Mouse (Mus musculus): Measurements from ENCODE around the gene Mob1a. TPM values are rescaled to one million over a fixed set of nuclear protein-coding genes. Genes with fewer than 3 reads are reported as not detected.

Mob1a gene
- polyA plus RNA-seq, 2 experiments, result 52.3 to 75.8 TPM

- Histone ChIP-seq H3K27me3 (ENCODE audit: control insufficient read depth, insufficient read depth, low read length) (no peaks in the 10 kb centered on the region), H3K4me3 (replicated peaks; ENCODE audit: low read length) (peak within 1 kb of the TSS; percentile 67), H3K4me2 (replicated peaks; ENCODE audit: low read depth, low read length, severe bottlenecking) (peak within 1 kb of the TSS; percentile 61), H3K4me1 (ENCODE audit: control insufficient read depth, insufficient read depth, low read length) (peaks cover 5% of the 10 kb centered on the region; the same call in 1 of the 2 replicates), H3K27ac (replicated peaks; ENCODE audit: low read depth, low read length) (0 out of 2 replicates have a peak within 1 kb of the TSS, but pooled peaks have one; percentile 6), H3K9ac (ENCODE audit: low read depth, low read length, severe bottlenecking) (peak within 1 kb of the TSS; percentile 83), H3K9me3 (ENCODE audit: control insufficient read depth, low read length) (no peaks in the 10 kb centered on the region), H3K36me3 (ENCODE audit: control insufficient read depth, insufficient read depth, low read length) (peaks cover 6% of the 10 kb centered on the region; the same call in 1 of the 2 replicates)
- ATAC-seq (ENCODE audit: low FRiP score, low read depth) (peak; percentile 48), DNase-seq (ENCODE audit: low spot score) (peak; percentile 22)
- 25% methylated on average over 6 of the region's 6 CpGs for WGBS
- TF ChIP-seq POLR2A (IDR thresholded peaks at IDR 0.05; ENCODE audit: borderline replicate concordance, extremely low read depth, insufficient read depth, insufficient read length), result no peak
Observed at GRCm38 (mm10) chr6:83348873-83349272, 23.1 kb downstream of the Mob1a start, which contains the start of gene Bola3. TSS of gene Bola3 (plus strand) at chr6:83349147.

GRCm38 (mm10) chr6:83349274-83349958 is 23.6 kb downstream of the Mob1a start:
- 1% methylated on average over 41 of the region's 53 CpGs for WGBS
- Histone ChIP-seq H3K4me1 (ENCODE audit: control insufficient read depth, insufficient read depth, low read length) (peaks cover 5% of the 10 kb centered on the region; the same call in 1 of the 2 replicates), H3K9me3 (ENCODE audit: control insufficient read depth, low read length) (no peaks in the 10 kb centered on the region), H3K4me3 (replicated peaks; ENCODE audit: low read length) (peak overlapping the region; percentile 67), H3K27me3 (ENCODE audit: control insufficient read depth, insufficient read depth, low read length) (no peaks in the 10 kb centered on the region), H3K36me3 (ENCODE audit: control insufficient read depth, insufficient read depth, low read length) (peaks cover 10% of the 10 kb centered on the region; the same call in 1 of the 2 replicates), H3K27ac (replicated peaks; ENCODE audit: low read depth, low read length) (0 out of 2 replicates have a peak overlapping the region, but pooled peaks have one; percentile 6), H3K4me2 (replicated peaks; ENCODE audit: low read depth, low read length, severe bottlenecking) (peak overlapping the region; percentile 61), H3K9ac (ENCODE audit: low read depth, low read length, severe bottlenecking) (peak overlapping the region; percentile 83)
- DNase-seq (ENCODE audit: low spot score) (peak; percentile 68), ATAC-seq (ENCODE audit: low FRiP score, low read depth) (peak; percentile 90)
- peak; percentile 72; the same call in 1 of the 2 replicates for TF ChIP-seq POLR2A (IDR thresholded peaks at IDR 0.05; ENCODE audit: borderline replicate concordance, extremely low read depth, insufficient read depth, insufficient read length)

- Histone ChIP-seq H3K27me3 (ENCODE audit: control insufficient read depth, insufficient read depth, low read length) (no peaks in the 10 kb centered on the region), H3K4me1 (ENCODE audit: control insufficient read depth, insufficient read depth, low read length) (peaks cover 5% of the 10 kb centered on the region; the same call in 1 of the 2 replicates), H3K4me2 (replicated peaks; ENCODE audit: low read depth, low read length, severe bottlenecking) (peak overlapping the region; percentile 61), H3K4me3 (replicated peaks; ENCODE audit: low read length) (peak overlapping the region; percentile 67), H3K36me3 (ENCODE audit: control insufficient read depth, insufficient read depth, low read length) (peaks cover 16% of the 10 kb centered on the region), H3K27ac (replicated peaks; ENCODE audit: low read depth, low read length) (no peak overlapping the region), H3K9ac (ENCODE audit: low read depth, low read length, severe bottlenecking) (peak overlapping the region; percentile 83), H3K9me3 (ENCODE audit: control insufficient read depth, low read length) (no peaks in the 10 kb centered on the region)
- ATAC-seq (ENCODE audit: low FRiP score, low read depth) (no peak), DNase-seq (ENCODE audit: low spot score) (no peak)
- TF ChIP-seq POLR2A (IDR thresholded peaks at IDR 0.05; ENCODE audit: borderline replicate concordance, extremely low read depth, insufficient read depth, insufficient read length), result no peak
- 87% methylated on average over 7 of the region's 7 CpGs for WGBS
Observed at GRCm38 (mm10) chr6:83350172-83350571, 24.4 kb downstream of the Mob1a start.

- Histone ChIP-seq H3K27me3 (ENCODE audit: control insufficient read depth, insufficient read depth, low read length) (no peaks in the 10 kb centered on the region), H3K36me3 (ENCODE audit: control insufficient read depth, insufficient read depth, low read length) (peaks cover 19% of the 10 kb centered on the region), H3K27ac (replicated peaks; ENCODE audit: low read depth, low read length) (no peak overlapping the region), H3K4me3 (replicated peaks; ENCODE audit: low read length) (no peak overlapping the region), H3K4me1 (ENCODE audit: control insufficient read depth, insufficient read depth, low read length) (peaks cover 5% of the 10 kb centered on the region; the same call in 1 of the 2 replicates), H3K4me2 (replicated peaks; ENCODE audit: low read depth, low read length, severe bottlenecking) (no peak overlapping the region), H3K9ac (ENCODE audit: low read depth, low read length, severe bottlenecking) (no peak overlapping the region), H3K9me3 (ENCODE audit: control insufficient read depth, low read length) (no peaks in the 10 kb centered on the region)
- WGBS, result 94% methylated on average over 16 of the region's 16 CpGs
- no peak for ATAC-seq (ENCODE audit: low FRiP score, low read depth)
- no peak for DNase-seq (ENCODE audit: low spot score)
- no peak for TF ChIP-seq POLR2A (IDR thresholded peaks at IDR 0.05; ENCODE audit: borderline replicate concordance, extremely low read depth, insufficient read depth, insufficient read length)
Observed at GRCm38 (mm10) chr6:83350851-83351405, 25.1 kb downstream of the Mob1a start.

GRCm38 (mm10) chr6:83351490-83352160 is 25.8 kb downstream of the Mob1a start:
- no peak for TF ChIP-seq POLR2A (IDR thresholded peaks at IDR 0.05; ENCODE audit: borderline replicate concordance, extremely low read depth, insufficient read depth, insufficient read length)
- no peak overlapping the region for H3K27ac ChIP-seq (replicated peaks; ENCODE audit: low read depth, low read length)
- 80% methylated on average over 7 of the region's 7 CpGs for WGBS
- no peaks in the 10 kb centered on the region for H3K9me3 ChIP-seq (ENCODE audit: control insufficient read depth, low read length)
- peaks cover 5% of the 10 kb centered on the region; the same call in 1 of the 2 replicates for H3K4me1 ChIP-seq (ENCODE audit: control insufficient read depth, insufficient read depth, low read length)
- H3K4me2 ChIP-seq (replicated peaks; ENCODE audit: low read depth, low read length, severe bottlenecking), result no peak overlapping the region
- ATAC-seq (ENCODE audit: low FRiP score, low read depth) (no peak), DNase-seq (ENCODE audit: low spot score) (no peak)
- H3K27me3 ChIP-seq (ENCODE audit: control insufficient read depth, insufficient read depth, low read length), result no peaks in the 10 kb centered on the region
- H3K4me3 ChIP-seq (replicated peaks; ENCODE audit: low read length), result no peak overlapping the region
- peaks cover 20% of the 10 kb centered on the region for H3K36me3 ChIP-seq (ENCODE audit: control insufficient read depth, insufficient read depth, low read length)
- H3K9ac ChIP-seq (ENCODE audit: low read depth, low read length, severe bottlenecking), result no peak overlapping the region

All from limb, embryonic 14.5 days (tissue).